Mouse (Mus musculus) ES-E14 (cell line): ENCODE results near the gene Sucla2.

Experiments
- CHD2 ChIP-seq: IDR thresholded peaks from 2 replicates; pipeline ENCODE4 v1.6.1; 2014; ENCODE audit warnings: mild to moderate bottlenecking, low read depth, low read length, inconsistent platforms
- HCFC1 ChIP-seq: IDR thresholded peaks from 2 replicates; pipeline ENCODE4 v1.6.1; 2012; ENCODE audit warnings: low read length, inconsistent platforms, borderline replicate concordance; ENCODE audit not compliant: insufficient read depth
- MAFK ChIP-seq: IDR thresholded peaks from 2 replicates; pipeline ENCODE4 v1.6.1; 2014; ENCODE audit warnings: mild to moderate bottlenecking, low read depth, low read length, inconsistent platforms; ENCODE audit not compliant: insufficient read depth
- ZC3H11A ChIP-seq: IDR thresholded peaks from 2 replicates; pipeline ENCODE4 v1.6.1; 2012; ENCODE audit warnings: low read depth, mild to moderate bottlenecking, inconsistent platforms, low read length, borderline replicate concordance
- ZNF384 ChIP-seq: IDR thresholded peaks from 2 replicates; pipeline ENCODE4 v1.6.1; 2012; ENCODE audit warnings: low read depth, low read length, inconsistent platforms

GRCm38 (mm10) chr14:73493356-73493755 lies 31.8 kb upstream of the Sucla2 start:
- TF ChIP-seq HCFC1 (no peak), ZNF384 (no peak), ZC3H11A (no peak), CHD2 (no peak), MAFK (no peak)
